Mouse (Mus musculus) olfactory bulb, adult 2 months (tissue): ENCODE measurements around the gene Cyp1a2. TPM values are rescaled to one million over a fixed set of nuclear protein-coding genes. Genes with fewer than 3 reads are reported as not detected.

Experiments
- H3K27ac ChIP-seq: fragments of 200-500 bp; 2 replicates; pipeline ENCODE4 v1.5.1; 2012; ENCODE audit warnings: low read depth, low read length; ENCODE audit not compliant: insufficient read depth
- H3K4me1 ChIP-seq: fragments of 200-500 bp; 2 replicates; pipeline ENCODE4 v1.6.1; 2012; ENCODE audit warnings: low read length; ENCODE audit not compliant: control insufficient read depth, insufficient read depth
- H3K4me3 ChIP-seq: fragments of 200-500 bp; 2 replicates; pipeline ENCODE4 v1.5.1; 2012; ENCODE audit warnings: mild to moderate bottlenecking, low read depth, low read length, moderate library complexity; ENCODE audit not compliant: insufficient read depth
- CTCF ChIP-seq: fragments of 200-500 bp; IDR thresholded peaks from 2 replicates; pipeline ENCODE4 v1.5.1; 2012; ENCODE audit warnings: low read depth, mild to moderate bottlenecking, low read length, moderate library complexity; ENCODE audit not compliant: insufficient read depth
- POLR2A ChIP-seq: fragments of 200-500 bp; IDR thresholded peaks from 2 replicates; pipeline ENCODE4 v1.6.1; 2012; ENCODE audit warnings: mild to moderate bottlenecking, low read depth, low read length, moderate library complexity; ENCODE audit not compliant: insufficient read depth
- WGBS: fragments of 180-500 bp; shearing (Covaris S2); methylation state at CpG from one replicate; pipeline ENCODE4 v1.1.7; 2018; 5-methylcytosine and 5-hydroxymethylcytosine counted together
- polyA plus RNA-seq: library from polyadenylated mRNA; stranded (reverse); fragments of >200 nt; gene quantifications from 2 replicates; pipeline ENCODE4 v1.2.4, GENCODE M21; 2012; ENCODE audit warnings: low replicate concordance; ENCODE audit not compliant: missing spikeins, insufficient read depth, insufficient read length

Gene Cyp1a2
- polyA plus RNA-seq, 1 experiment: not detected

- no peak for TF ChIP-seq POLR2A
- TF ChIP-seq CTCF: no peak
- Histone ChIP-seq H3K4me1 (no peaks in the 10 kb centered on the region), H3K27ac (no peak overlapping the region), H3K4me3 (no peak overlapping the region)
- 56% methylated on average over 2 of the region's 2 CpGs for WGBS
Measured at GRCm38 (mm10) chr9:57688158-57688557, 4.7 kb upstream of the Cyp1a2 start.

DNA sequence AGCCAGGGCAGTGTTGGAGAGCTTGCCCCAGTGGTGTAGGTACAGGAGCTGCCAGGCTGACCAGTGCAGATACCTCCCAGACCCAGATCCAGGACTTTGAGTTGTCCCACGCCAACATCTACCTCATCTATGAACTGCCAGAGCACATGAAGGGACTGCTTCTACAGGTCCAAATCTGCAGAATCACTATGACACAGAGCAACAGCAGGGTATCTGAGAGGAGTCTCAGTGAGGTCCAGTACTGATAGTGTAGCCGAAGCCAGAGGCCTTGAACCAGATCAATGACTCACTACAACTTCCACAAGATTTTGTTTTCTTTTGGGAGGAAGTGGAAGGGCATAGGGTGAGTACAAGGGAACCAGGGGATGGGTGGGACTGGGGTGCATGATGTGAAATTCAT is 4.2 kb upstream of the Cyp1a2 start, which contains the start of gene Cyp1a1:
Gene Cyp1a1, plus strand, starts transcription at position 178 of the 400 bp plus-strand sequence.
- TF ChIP-seq POLR2A (no peak), CTCF (no peak)
- WGBS: 86% methylated on average over 2 of the region's 2 CpGs
- Histone ChIP-seq H3K4me1 (no peaks in the 10 kb centered on the region), H3K4me3 (no peak within 1 kb of the TSS), H3K27ac (no peak within 1 kb of the TSS)

DNA sequence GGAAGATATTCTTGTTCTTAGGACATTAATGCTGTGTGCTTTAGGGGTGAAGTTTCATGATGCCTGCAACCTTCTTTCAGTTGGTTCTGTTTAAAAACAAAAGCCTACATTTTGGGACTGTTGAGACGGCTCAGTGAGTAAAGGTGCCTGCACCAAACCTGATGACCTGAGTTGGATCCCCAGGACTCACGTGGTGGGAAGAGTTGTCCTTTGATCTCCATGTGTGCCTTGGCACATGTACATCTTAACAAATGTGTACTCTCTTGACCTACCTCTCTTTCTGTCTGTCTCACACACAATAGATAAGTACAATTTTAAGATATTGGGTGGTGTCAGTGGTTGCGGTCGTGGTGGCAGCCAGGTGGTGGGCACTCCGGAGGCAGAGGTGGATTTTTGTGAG is 2.5 kb upstream of the Cyp1a2 start:
- Histone ChIP-seq H3K27ac (no peak overlapping the region), H3K4me1 (no peaks in the 10 kb centered on the region), H3K4me3 (no peak overlapping the region)
- WGBS: 91% methylated on average over 5 of the region's 5 CpGs
- TF ChIP-seq CTCF (no peak), POLR2A (no peak)

DNA sequence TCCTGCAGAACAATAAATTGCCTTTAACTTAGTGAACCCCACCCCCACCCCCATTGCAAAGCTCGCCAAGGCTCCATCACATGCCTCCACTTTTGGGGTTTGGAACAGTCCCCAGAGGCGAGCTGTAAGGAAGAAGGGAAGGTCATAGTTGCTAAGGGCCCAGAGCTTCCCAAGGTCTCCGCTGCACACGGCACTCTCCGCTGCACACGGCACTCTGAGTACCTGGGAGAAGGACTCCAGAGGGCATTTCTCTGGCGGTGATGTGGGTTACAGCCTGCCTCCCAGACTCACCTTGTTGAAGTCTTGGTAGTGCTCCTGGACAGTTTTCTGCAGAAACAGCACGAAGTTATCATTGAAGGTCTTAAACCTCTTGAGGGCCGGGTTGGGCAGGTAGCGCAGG is 2.1 kb downstream of the Cyp1a2 start:
- Histone ChIP-seq H3K4me3 (no peak overlapping the region), H3K27ac (no peak overlapping the region), H3K4me1 (no peaks in the 10 kb centered on the region)
- WGBS: 80% methylated on average over 10 of the region's 10 CpGs
- no peak for TF ChIP-seq POLR2A
- no peak for TF ChIP-seq CTCF

- Histone ChIP-seq H3K4me1 (no peaks in the 10 kb centered on the region), H3K27ac (no peak overlapping the region), H3K4me3 (no peak overlapping the region)
- TF ChIP-seq CTCF (no peak), POLR2A (no peak)
- WGBS: 91% methylated on average over 5 of the region's 5 CpGs
Measured at GRCm38 (mm10) chr9:57671500-57671899, 12.0 kb downstream of the Cyp1a2 start.

DNA sequence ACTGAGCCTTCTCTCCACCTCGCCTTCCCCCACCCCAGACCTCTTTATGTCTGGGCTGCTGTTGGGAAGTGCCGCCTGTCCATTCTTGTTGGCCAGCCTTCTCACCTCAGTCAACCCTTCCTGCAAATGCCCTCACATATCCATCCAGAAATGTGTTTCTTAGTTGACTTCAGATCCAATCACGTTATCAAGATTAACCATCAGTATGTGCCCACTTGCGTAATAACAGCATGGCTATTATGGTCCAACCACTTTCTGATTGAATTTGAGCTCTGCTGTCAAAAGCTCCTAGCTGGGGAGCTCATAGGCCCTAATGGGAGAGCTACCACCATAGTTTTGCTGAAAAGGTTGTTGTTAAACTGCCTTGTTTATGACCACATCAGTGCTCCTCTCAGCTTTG is 12.5 kb downstream of the Cyp1a2 start:
- H3K27ac ChIP-seq: no peak overlapping the region
- 92% methylated on average over 4 of the region's 4 CpGs for WGBS

GRCm38 (mm10) chr9:57669566-57669965 is 13.9 kb downstream of the Cyp1a2 start:
- H3K4me1 ChIP-seq: no peaks in the 10 kb centered on the region

More for the DNA sequence above, 12.5 kb downstream of the Cyp1a2 start:
- no peak overlapping the region for H3K4me3 ChIP-seq
- TF ChIP-seq POLR2A: no peak
- TF ChIP-seq CTCF: no peak
- no peaks in the 10 kb centered on the region for H3K4me1 ChIP-seq

DNA sequence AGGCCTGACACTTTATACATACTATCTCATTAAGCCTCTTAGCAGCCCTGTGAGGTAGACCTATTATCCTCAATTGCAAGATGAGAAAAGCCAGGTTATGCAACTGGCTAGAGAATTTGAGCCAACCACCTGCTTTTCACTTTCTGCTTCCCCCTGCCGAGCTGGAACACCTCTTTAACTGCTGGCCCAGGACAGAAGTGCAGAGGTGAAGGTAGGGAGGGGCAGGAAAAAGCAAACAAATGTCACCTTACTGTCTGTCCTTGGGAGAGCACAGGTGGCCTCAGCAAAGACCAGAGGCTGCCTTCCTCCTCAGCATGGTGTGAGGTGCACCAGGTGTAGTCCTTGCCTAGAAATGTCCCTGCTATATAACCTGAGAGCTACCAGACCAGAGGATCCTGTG is 15.2 kb downstream of the Cyp1a2 start:
- WGBS: 65% methylated on average over 1 of the region's 1 CpGs
- no peak overlapping the region for H3K4me3 ChIP-seq
- TF ChIP-seq CTCF (no peak), POLR2A (no peak)
- no peak overlapping the region for H3K27ac ChIP-seq
- H3K4me1 ChIP-seq: no peaks in the 10 kb centered on the region

More at GRCm38 (mm10) chr9:57669566-57669965, 13.9 kb downstream of the Cyp1a2 start:
- TF ChIP-seq CTCF: no peak
- no peak for TF ChIP-seq POLR2A
- WGBS: 85% methylated on average over 3 of the region's 3 CpGs
- H3K27ac ChIP-seq: no peak overlapping the region
- no peak overlapping the region for H3K4me3 ChIP-seq

- TF ChIP-seq CTCF (no peak), POLR2A (no peak)
- 64% methylated on average over 11 of the region's 11 CpGs for WGBS
- H3K4me3 ChIP-seq: no peak overlapping the region
- no peaks in the 10 kb centered on the region for H3K4me1 ChIP-seq
- H3K27ac ChIP-seq: no peak overlapping the region
Measured at GRCm38 (mm10) chr9:57667817-57668216, 15.7 kb downstream of the Cyp1a2 start.

DNA sequence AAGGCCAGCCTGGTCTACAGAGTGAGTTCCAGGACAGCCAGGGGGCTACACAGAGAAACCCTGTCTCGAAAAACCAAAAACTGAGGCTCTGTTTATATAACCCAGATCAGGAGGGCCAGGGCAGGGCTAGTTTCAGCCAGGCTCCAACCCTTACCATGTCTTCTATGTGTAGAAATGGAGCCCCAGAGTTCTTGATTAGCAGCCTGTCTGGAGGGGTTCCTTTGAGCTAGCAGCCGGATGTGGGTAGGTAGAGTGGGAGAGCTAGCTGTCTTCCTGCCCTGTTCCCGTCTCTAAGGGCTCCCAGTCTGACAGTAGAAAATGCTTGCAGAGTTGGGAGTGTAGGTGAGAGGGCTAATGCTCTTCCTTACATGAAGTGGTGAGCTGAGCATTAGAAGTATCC is 16.4 kb downstream of the Cyp1a2 start:
- H3K4me3 ChIP-seq: no peak overlapping the region
- H3K4me1 ChIP-seq: no peaks in the 10 kb centered on the region
- TF ChIP-seq POLR2A (no peak), CTCF (no peak)
- no peak overlapping the region for H3K27ac ChIP-seq
- 85% methylated on average over 3 of the region's 3 CpGs for WGBS
